Mouse (Mus musculus) heart, postnatal 0 days (tissue): ENCODE results near the gene Mboat7.

Source experiments
- CTCF ChIP-seq: IDR thresholded peaks from 2 replicates; pipeline ENCODE4 v1.5.1; 2016; ENCODE audit warnings: antibody characterized with exemption, control low read depth, low read depth
- EP300 ChIP-seq: IDR thresholded peaks from 2 replicates; pipeline ENCODE4 v1.6.1; 2016; ENCODE audit warnings: antibody characterized with exemption, low read depth

DNA sequence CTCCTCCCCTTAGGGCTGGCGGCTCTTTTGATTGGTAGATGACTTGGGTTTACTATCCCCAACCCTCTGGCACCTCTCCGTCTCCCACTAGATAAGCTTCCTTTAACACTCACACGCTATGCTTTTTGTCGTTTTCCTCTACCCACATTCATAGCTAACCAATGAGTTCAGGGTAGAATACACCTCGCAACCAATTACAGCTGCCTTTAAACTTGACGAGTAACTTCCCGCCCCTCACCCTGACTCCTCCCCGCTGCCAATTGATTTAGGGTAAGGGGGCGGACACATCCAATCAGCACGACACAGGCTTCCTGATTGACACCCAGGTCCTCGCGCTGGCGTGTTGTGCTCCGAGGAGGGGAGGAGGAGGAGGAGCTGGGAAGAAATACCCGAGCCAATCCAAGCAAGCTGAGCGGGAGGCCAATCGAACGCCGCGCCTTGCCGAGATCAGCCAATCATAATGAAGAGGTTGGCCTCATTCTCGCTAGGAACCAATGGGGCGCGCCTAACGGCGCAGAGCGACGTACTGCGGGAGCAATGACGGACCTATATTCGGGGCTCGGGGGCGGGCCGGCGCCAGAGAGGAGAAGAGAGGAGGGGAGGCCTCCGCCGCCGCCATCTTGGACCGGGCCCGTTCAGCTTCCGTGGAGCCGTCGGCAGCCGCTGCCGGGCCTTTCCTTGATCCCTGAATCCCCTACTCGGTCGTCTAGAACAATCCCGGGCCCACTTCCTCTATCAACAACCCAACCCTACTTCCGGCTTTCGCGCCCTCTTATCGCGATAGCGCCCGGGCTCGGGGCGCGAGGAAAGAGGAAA, 48.4 kb downstream of the Mboat7 start, which contains the start of gene Cnot3:
- TF ChIP-seq CTCF (no peak), EP300 (peak; percentile 95)
